Mouse (Mus musculus) neural tube, embryonic 15.5 days (tissue): ENCODE data around the gene Cpd. TPM values are rescaled to one million over a fixed set of nuclear protein-coding genes. Genes with fewer than 3 reads are reported as not detected.

ENCODE experiments used
- ATAC-seq: fragments of 200-750 bp; cut with Nextera tagmentation; 2 replicates; pipeline ENCODE4 v1.8.0; 2017; ENCODE audit warnings: mild to moderate bottlenecking, moderate TSS enrichment, moderate library complexity; ENCODE audit not compliant: low FRiP score
- H3K27ac ChIP-seq: fragments of 300-500 bp; sonication (generic); replicated peaks from 2 replicates; pipeline ENCODE4 v1.5.1; 2015; ENCODE audit warnings: mild to moderate bottlenecking, inconsistent platforms
- H3K27me3 ChIP-seq: fragments of 300-500 bp; sonication (generic); replicated peaks from 2 replicates; pipeline ENCODE4 v1.6.1; 2015; ENCODE audit warnings: inconsistent platforms
- H3K36me3 ChIP-seq: fragments of 300-500 bp; sonication (generic); 2 replicates; pipeline ENCODE4 v1.6.1; 2015; ENCODE audit warnings: inconsistent platforms
- H3K4me1 ChIP-seq: fragments of 300-500 bp; sonication (generic); 2 replicates; pipeline ENCODE4 v1.6.1; 2015; ENCODE audit warnings: inconsistent platforms
- H3K4me2 ChIP-seq: fragments of 300-500 bp; sonication (generic); 2 replicates; pipeline ENCODE4 v1.6.1; 2015; ENCODE audit warnings: inconsistent platforms, mild to moderate bottlenecking, moderate library complexity
- H3K4me3 ChIP-seq: fragments of 300-500 bp; sonication (generic); replicated peaks from 2 replicates; pipeline ENCODE4 v1.5.1; 2015; ENCODE audit warnings: mild to moderate bottlenecking, inconsistent platforms
- H3K9ac ChIP-seq: fragments of 300-500 bp; sonication (generic); replicated peaks from 2 replicates; pipeline ENCODE4 v1.6.1; 2015; ENCODE audit warnings: mild to moderate bottlenecking, inconsistent platforms
- H3K9me3 ChIP-seq: fragments of 300-500 bp; sonication (generic); replicated peaks from 2 replicates; pipeline ENCODE4 v1.6.1; 2016; ENCODE audit warnings: inconsistent platforms
- WGBS: fragments of 180-500 bp; shearing (Covaris S2); methylation state at CpG from one replicate; pipeline ENCODE4 v1.1.7; 2015; ENCODE audit warnings: mixed read lengths; 5-methylcytosine and 5-hydroxymethylcytosine counted together
- polyA plus RNA-seq: library from polyadenylated mRNA; unstranded; fragments of >200 nt; fragmentation: Nextera tagmentation; extraction: Ambion mirVana; gene quantifications from 2 replicates; pipeline ENCODE4 v1.2.1, GENCODE M21; 2015

Cpd gene
- polyA plus RNA-seq, 1 experiment from 2014 or later = 5.5 TPM

DNA sequence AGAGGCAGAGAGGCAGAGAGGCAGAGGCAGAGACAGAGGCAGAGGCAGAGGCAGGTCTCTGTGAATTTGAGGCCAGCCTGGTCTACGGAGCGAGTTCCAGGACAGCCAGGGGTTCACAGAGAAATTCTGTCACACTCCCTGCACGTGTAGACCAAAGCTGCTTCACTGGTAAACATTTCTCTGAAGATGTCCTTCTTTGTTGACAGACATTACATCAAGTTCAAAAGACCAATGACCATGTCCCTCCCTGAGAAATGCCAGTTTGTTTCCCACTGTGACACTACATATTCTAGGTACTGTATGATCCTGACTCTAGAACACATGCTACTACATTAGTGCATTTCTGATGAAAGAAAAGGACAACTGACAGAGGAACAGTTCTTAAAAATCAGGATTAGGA lies 116.2 kb downstream of the Cpd start:
- Histone ChIP-seq H3K9me3 (no peaks in the 10 kb centered on the region), H3K27ac (no peak overlapping the region), H3K4me1 (no peaks in the 10 kb centered on the region), H3K4me3 (no peak overlapping the region), H3K36me3 (peaks cover 59% of the 10 kb centered on the region), H3K9ac (no peak overlapping the region), H3K27me3 (no peaks in the 10 kb centered on the region), H3K4me2 (no peak overlapping the region)
- no peak for ATAC-seq
- WGBS = 88% methylated on average over 3 of the region's 3 CpGs

Other genes starting within 250 kb of the Cpd start
- 73.5 and 88.3 TPM in 2 replicates for gene Abr, start 224.7 kb downstream of the Cpd start, polyA plus RNA-seq
- gene Bhlha9, start 174.5 kb downstream of the Cpd start, polyA plus RNA-seq = 1.7 and 1.9 TPM in 2 replicates
- 5.5 and 7.7 TPM in 2 replicates for gene Trarg1, start 167.2 kb downstream of the Cpd start, polyA plus RNA-seq
- 22.8 and 23.1 TPM in 2 replicates for gene Gosr1, start 83.4 kb downstream of the Cpd start, polyA plus RNA-seq
- 0.18 TPM in 1 of 2 replicates, not detected in the other for gene Tmigd1, start 55.1 kb upstream of the Cpd start, polyA plus RNA-seq
- 133 and 138 TPM in 2 replicates for gene Blmh, start 77.8 kb upstream of the Cpd start, polyA plus RNA-seq
- gene Slc6a4, start 151.6 kb upstream of the Cpd start, polyA plus RNA-seq = 1.6 and 3.0 TPM in 2 replicates
- 45.5 and 61.8 TPM in 2 replicates for gene Nsrp1, start 231.4 kb upstream of the Cpd start, polyA plus RNA-seq